Comparison of ENCODE assay signal across 8 mouse cellular contexts in the genomic region with DNA sequence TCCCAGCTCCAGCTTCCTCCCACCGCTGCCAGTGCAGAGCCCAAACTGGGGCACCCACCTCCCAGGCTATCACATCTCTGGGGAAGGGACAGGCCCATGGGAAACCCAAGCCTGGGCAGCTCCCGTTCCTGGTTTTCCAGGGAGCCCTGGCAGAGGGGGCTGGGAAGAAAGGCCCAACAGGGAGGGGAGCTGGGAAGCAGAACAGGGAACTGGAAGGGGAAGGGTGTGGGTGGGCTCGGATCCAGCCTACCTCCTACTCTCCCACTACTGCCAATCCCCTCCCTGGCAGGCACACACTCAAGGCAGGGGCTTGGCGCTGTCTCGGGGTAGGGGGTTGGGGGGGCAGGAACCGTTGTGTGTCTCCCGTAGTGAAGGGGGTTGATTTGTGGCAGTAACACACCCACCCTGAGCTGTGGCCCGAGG. TPM values are rescaled to one million over a fixed set of nuclear protein-coding genes. Genes with fewer than 3 reads are reported as not detected.
DNase-seq lines count a peak whose midpoint lies in the region; ATAC-seq lines count a peak whose summit lies in the region.

No protein-coding gene starts in this region.

- H3K27me3 ChIP-seq in hindbrain, embryonic 16.5 days (replicated peaks; ENCODE audit: control insufficient read depth, insufficient read depth, low read length) = no peaks in the 10 kb centered on the region
- H3K27me3 ChIP-seq in lung, embryonic 16.5 days (ENCODE audit: control insufficient read depth, insufficient read depth, low read depth, low read length) = no peaks in the 10 kb centered on the region

- intact Hi-C loops in gastrocnemius, postnatal 14 days (cut with DNase I; ENCODE audit: low total_unique reads) = no loop called here

- peak; percentile 55 for DNase-seq in urinary bladder, postnatal 14 days (ENCODE audit: low spot score)
- DNase-seq in urinary bladder, postnatal 10 days (ENCODE audit: low spot score) = no peak
- peak; percentile 81 for DNase-seq in gastrocnemius, postnatal 14 days
- DNase-seq in layer of hippocampus, postnatal 36 days = peak; percentile 76 to 80
- peak; percentile 68 for DNase-seq in ovary, postnatal 36 days (ENCODE audit: low spot score)

- peak overlapping the region; percentile 49 for H3K4me2 ChIP-seq in hindbrain, embryonic 16.5 days (ENCODE audit: low read length)
- peak overlapping the region; percentile 52 for H3K4me2 ChIP-seq in lung, embryonic 16.5 days (ENCODE audit: low read depth, low read length)

- H3K4me1 ChIP-seq in hindbrain, embryonic 16.5 days (ENCODE audit: control insufficient read depth, insufficient read depth, low read depth, low read length) = peaks cover 27% of the 10 kb centered on the region
- H3K4me1 ChIP-seq in lung, embryonic 16.5 days (replicated peaks; ENCODE audit: control insufficient read depth, insufficient read depth, low read length) = peaks cover 39% of the 10 kb centered on the region

- peak; percentile 86 for ATAC-seq in hindbrain, embryonic 16.5 days
- ATAC-seq in lung, embryonic 16.5 days (ENCODE audit: low read depth) = peak; percentile 86
- ATAC-seq in cerebellum, adult (ENCODE audit: insufficient number of reproducible peaks, low FRiP score, low TSS enrichment) = no peak

- H3K9ac ChIP-seq in hindbrain, embryonic 16.5 days (ENCODE audit: low read depth, low read length) = peak overlapping the region; percentile 6
- H3K9ac ChIP-seq in lung, embryonic 16.5 days (ENCODE audit: low read length) = peak overlapping the region; percentile 55

- peak overlapping the region; percentile 80 for H3K27ac ChIP-seq in hindbrain, embryonic 16.5 days (ENCODE audit: low read depth, low read length)
- peak overlapping the region; percentile 92 for H3K27ac ChIP-seq in lung, embryonic 16.5 days (ENCODE audit: low read length)

- peaks cover 10% of the 10 kb centered on the region; the same call in 1 of the 2 replicates for H3K36me3 ChIP-seq in hindbrain, embryonic 16.5 days (ENCODE audit: control insufficient read depth, insufficient read depth, low read length)
- H3K36me3 ChIP-seq in lung, embryonic 16.5 days (ENCODE audit: control insufficient read depth, insufficient read depth, low read length) = peaks cover 15% of the 10 kb centered on the region

- WGBS in hindbrain, embryonic 16.5 days = 3% methylated on average over 7 of the region's 8 CpGs
- 2% methylated on average over 8 of the region's 8 CpGs for WGBS in lung, embryonic 16.5 days

- H3K9me3 ChIP-seq in hindbrain, embryonic 16.5 days (ENCODE audit: control insufficient read depth, low read length) = no peaks in the 10 kb centered on the region
- no peaks in the 10 kb centered on the region for H3K9me3 ChIP-seq in lung, embryonic 16.5 days (ENCODE audit: control insufficient read depth, low read length)

- H3K4me3 ChIP-seq in hindbrain, embryonic 16.5 days (ENCODE audit: low read length) = no peak overlapping the region
- H3K4me3 ChIP-seq in lung, embryonic 16.5 days (ENCODE audit: low read length) = peak overlapping the region; percentile 25

RNA-seq across cellular contexts. Expression of gene Dnmt3a, which starts 28.1 kb away (rescaled TPM):
- total RNA-seq in gastrocnemius, postnatal 14 days (2021) = 100 to 1,000 TPM; 119 to 137 TPM
- 94.1 and 104 TPM in 2 replicates for polyA plus RNA-seq in hindbrain, embryonic 16.5 days (2015; fragmentation: Nextera tagmentation; extraction: Ambion mirVana)
- total RNA-seq in layer of hippocampus, postnatal 36 days (2021) = 10 to 100 TPM; 75.4 to 79.8 TPM
- polyA plus RNA-seq in lung, embryonic 16.5 days (2015; fragmentation: Nextera tagmentation; extraction: Ambion mirVana) = 64.2 and 77.3 TPM in 2 replicates
